Mouse (Mus musculus) large intestine, adult 2 months (tissue): ENCODE measurements around the gene Spef2. TPM values are rescaled to one million over a fixed set of nuclear protein-coding genes. Genes with fewer than 3 reads are reported as not detected.
"Not testable (repeated sequence)": the region's sequence is repeated elsewhere in the genome, so short reads cannot be mapped to it uniquely, and the experiment has no call there.

Experiments used
- DNase-seq: peaks from one replicate; pipeline ENCODE4 v3.0.0-alpha.2; 2012; ENCODE audit warnings: low read depth, low spot score
- WGBS: fragments of 180-500 bp; shearing (Covaris S2); methylation state at CpG from one replicate; pipeline ENCODE4 v1.1.7; 2018; 5-methylcytosine and 5-hydroxymethylcytosine counted together
- polyA plus RNA-seq: library from polyadenylated mRNA; depleted of rRNA; stranded (reverse); fragments of >200 nt; gene quantifications from 2 replicates; pipeline ENCODE4 v1.2.3, GENCODE M21; 2012; rRNA removed

Gene Spef2
- polyA plus RNA-seq, 1 experiment = not detected

DNA sequence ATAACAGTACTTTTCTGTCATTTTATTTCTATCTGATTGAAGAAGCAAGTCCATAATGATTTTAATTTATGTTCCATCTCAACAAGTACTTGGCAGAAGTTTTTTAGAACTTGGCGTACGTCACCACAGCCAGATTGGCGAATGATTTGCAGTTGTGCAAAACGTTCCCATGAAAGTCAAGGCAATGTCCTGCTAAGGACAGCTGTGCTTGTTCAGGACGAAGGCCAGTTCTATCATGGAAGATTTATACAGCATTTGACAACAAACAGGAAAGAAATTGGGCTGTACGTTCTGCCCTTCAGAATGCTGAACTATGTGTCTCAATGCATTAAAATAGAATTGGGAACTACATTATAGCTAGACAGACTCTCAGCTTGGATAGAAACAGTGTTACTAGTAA lies 183.3 kb downstream of the Spef2 start:
- DNase-seq = no peak
- 62% methylated on average over 6 of the region's 6 CpGs for WGBS

DNA sequence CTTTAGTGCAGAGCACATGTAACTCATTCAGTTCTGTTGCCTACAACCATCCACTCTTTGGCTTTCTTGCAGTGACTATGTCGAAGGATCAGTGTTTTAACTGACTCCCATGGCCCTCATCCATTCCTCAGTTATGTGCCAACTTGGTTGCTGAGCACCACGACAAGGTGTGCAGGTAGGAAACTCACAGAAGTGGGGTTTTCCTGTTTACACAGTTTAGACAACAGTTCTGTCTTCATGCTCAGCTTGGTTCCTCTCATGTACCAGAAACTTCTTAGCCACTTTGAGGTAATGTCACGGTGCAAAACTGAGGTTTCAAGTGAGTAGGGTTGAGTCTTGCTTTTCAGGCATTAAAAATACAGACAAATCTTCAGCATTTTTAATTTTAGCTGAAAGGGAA lies 184.5 kb downstream of the Spef2 start:
- WGBS = 55% methylated on average over 3 of the region's 3 CpGs
- DNase-seq = no peak

DNA sequence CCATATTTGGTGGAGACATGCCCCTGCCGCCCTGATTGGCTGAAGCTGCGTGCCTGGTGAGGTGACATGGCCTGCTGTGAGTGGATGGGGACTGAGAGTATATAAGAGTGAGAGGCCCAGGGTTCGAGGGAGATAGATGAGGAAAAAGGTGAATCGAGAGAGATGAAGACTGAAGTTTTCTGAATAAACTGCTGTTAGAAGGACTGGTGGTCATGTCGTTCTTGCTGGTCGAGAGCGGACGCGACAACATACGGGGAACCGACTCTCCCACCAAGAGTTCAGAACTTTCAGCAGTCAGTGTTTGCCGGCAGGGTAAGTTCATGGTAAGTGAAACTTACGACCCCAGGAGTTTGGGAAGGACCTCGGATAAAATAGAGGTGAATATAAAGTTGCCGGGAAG lies 191.4 kb downstream of the Spef2 start:
- not testable (repeated sequence) for DNase-seq
- WGBS = 88% methylated on average over 15 of the region's 15 CpGs

DNA sequence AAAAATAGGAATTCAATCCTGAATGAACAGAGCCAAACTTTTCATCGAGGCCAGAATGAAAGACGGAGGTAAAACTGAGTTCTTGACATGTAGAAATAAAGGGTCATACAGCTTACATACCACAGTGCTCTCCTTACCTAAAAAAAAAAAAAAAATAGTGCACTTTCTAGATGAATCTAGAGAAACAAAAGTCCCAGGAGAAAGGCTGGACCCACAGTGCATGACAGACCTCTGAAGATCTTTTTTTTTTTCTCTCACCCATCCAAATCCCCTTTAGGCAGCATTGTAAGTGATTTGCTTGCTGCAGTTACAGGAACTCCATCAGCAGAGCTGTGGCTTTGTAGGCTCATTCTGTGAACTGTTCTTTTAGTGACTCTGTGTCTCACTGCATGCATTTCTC lies 199.7 kb downstream of the Spef2 start:
- WGBS = 90% methylated on average over 2 of the region's 2 CpGs
- DNase-seq = no peak

DNA sequence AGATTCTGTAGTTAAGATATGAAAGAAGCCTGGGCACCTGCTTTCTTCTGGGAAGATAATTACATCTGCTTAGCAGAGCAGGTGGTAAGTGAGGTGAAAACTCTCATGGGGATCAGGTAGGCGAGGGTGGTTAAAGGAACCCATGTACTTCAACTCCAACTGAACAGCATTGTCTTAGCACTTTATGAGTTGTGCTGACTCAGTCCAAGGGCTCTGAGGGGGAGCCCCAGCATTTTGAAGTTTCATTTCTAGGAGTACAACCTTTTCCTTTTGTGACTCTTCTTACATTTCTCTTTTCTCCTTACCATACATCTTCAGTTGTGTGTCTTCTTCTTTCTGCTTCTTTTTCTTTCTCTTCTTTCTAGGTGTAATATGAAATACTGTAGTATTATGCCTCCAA lies 213.5 kb downstream of the Spef2 start:
- 72% methylated on average over 1 of the region's 1 CpGs for WGBS
- no peak for DNase-seq

DNA sequence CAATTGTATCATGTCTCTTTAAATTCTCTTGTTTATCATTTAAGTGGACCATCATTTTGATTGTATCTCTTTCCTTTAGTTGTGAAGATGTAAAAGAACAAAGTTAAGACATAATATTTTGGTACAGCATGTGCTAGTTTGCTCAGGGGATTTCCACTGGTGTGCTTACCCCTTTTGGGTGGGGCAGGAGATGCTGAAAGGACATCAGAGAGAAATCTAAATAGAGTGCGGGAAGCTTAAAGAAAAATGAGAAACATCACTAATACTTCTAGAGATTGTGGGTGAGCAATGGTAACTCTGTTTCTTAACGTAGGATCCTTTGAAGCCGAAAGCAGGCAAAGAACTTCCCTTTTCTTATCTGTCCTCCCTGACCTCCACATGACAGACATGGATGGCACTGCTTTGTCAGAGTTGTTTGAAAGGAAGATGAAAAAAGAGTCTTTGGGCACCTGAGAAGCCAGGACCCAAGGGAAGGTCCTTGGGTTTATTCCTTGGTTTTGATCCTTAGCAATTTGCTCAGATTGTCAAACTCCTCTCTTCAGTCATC lies 215.2 kb downstream of the Spef2 start:
- no peak for DNase-seq
- WGBS = 76% methylated on average over 3 of the region's 3 CpGs

DNA sequence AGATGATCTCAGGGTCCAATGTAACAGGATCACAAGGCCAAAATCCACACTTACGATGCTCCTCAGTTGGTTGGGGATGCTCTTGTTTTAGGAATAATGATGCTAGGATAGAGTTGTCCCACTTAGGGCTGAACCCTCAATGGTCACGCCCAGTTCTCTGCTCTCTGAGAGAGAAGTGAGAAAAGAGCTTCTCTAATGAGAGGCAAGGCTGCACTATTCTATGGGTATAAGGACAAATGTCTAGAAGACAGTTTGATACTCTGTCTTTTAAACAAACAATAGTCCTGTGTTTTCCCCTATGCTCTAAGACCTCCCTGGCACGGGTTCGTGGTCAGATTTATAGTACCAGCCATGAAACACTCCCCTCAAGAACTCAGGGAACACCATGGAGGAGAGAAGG lies 218.6 kb downstream of the Spef2 start, which contains the start of gene Il7r:
Gene Il7r (minus strand): TSS at position 101 of the 400 bp plus-strand sequence.
- DNase-seq = no peak
- WGBS = 72% methylated on average over 4 of the region's 4 CpGs

DNA sequence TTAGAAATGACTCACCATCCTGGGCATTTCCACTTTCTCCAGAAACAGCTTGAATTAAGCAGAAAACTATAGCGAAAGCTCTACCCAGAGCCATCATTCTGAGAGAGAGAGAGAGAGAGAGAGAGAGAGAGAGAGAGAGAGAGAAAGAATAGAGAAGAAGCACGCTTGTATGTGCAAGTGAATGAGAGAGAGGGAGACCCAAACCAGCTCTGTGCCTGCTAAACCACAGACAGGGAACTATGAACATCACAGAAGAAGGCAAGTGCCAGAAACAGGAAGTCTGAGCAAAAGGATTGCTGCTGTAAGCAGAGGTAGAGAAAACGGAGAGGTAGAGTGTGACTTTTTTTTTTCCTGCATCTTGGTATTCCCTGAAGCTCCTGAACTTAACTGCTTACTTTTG lies 219.0 kb downstream of the Spef2 start:
- no peak for DNase-seq
- WGBS = 59% methylated on average over 3 of the region's 3 CpGs

Other genes starting within 250 kb of the Spef2 start
- 0.73 and 2.1 TPM in 2 replicates for gene Il7r, start 218.7 kb downstream of the Spef2 start, polyA plus RNA-seq